Mouse (Mus musculus): ENCODE data around the gene Cpsf4l.

GRCm38 (mm10) chr11:113656511-113656932 is 53.3 kb downstream of the Cpsf4l start:
- TF ChIP-seq CTCF (IDR thresholded peaks at IDR 0.05; ENCODE audit: extremely low read depth, insufficient read depth, low read length) (no peak), POLR2A (IDR thresholded peaks at IDR 0.05; ENCODE audit: extremely low read depth, insufficient read depth, low read length) (no peak)

Measured in cortical plate, adult 2 months (tissue).